Mouse (Mus musculus): Measurements from ENCODE around the gene Fam234b.

DNA sequence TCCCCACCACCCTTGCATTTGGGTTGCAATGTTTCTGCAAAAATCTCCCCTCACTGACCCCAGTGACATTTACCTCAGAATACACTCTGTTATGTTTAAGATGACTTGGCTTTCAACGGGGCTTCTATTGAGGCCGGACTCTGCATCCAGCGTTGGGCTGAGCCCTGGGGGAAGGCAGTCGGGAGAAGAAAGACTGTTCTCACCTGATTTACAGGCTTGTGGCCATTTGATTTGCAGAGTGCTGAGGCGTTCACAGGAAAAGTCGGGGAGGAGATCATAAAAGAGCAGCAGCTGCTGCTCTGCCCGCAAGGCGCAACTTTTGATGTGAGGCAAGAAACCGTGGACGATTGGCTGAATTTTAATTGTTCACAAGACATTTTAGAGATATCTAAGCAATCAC is 82.1 kb downstream of the Fam234b start:
- TF ChIP-seq POLR2A (IDR thresholded peaks at IDR 0.05; ENCODE audit: extremely low read depth, insufficient read depth, low read length): no peak
- no peak for TF ChIP-seq CTCF (IDR thresholded peaks at IDR 0.05; ENCODE audit: low read depth, low read length)
